Mouse (Mus musculus) left cerebral cortex, adult 8-10 months (tissue): ENCODE measurements around the gene Rab11b. TPM values are rescaled to one million over a fixed set of nuclear protein-coding genes. Genes with fewer than 3 reads are reported as not detected.

Experiments used
- DNase-seq, 2 experiments: peaks; one replicate each; pipeline ENCODE4 v3.0.0; 2022; ENCODE audit warnings: low spot score in 2 of 2
- total RNA-seq, 4 experiments: library from RNA; stranded (reverse); gene quantifications; 2 replicates each; pipeline ENCODE4 v1.2.4; 2022

The Rab11b gene
- 100 to 1,000 TPM; 351 to 365 (median 357) TPM for total RNA-seq

- DNase-seq, result peak; percentile 100
These were observed at the start of gene Rab11b for GRCm38 (mm10) chr17:33760255-33761165. Gene Rab11b (minus strand): TSS chr17:33760530.

GRCm38 (mm10) chr17:33808192-33808591 is 47.9 kb upstream of the Rab11b start:
- no peak for DNase-seq

GRCm38 (mm10) chr17:33807181-33807888 is 47.0 kb upstream of the Rab11b start:
- no peak for DNase-seq

- DNase-seq, result no peak
These were observed 44.4 kb upstream of the Rab11b start for GRCm38 (mm10) chr17:33804745-33805144.

- DNase-seq, result no peak
These were observed 43.9 kb upstream of the Rab11b start for GRCm38 (mm10) chr17:33804205-33804604.

GRCm38 (mm10) chr17:33802221-33802620 is 41.9 kb upstream of the Rab11b start:
- DNase-seq, result no peak

- DNase-seq, result no peak
These were observed 38.9 kb upstream of the Rab11b start for GRCm38 (mm10) chr17:33799277-33799676.

GRCm38 (mm10) chr17:33798306-33798705 is 38.0 kb upstream of the Rab11b start:
- DNase-seq, result no peak

- DNase-seq, result no peak
These were observed 28.4 kb upstream of the Rab11b start for GRCm38 (mm10) chr17:33788732-33789131.

- peak in 1 of 2 experiments; percentile 22 for DNase-seq
These were observed 26.0 kb upstream of the Rab11b start for GRCm38 (mm10) chr17:33786375-33786774.

- no peak for DNase-seq
These were observed 24.6 kb upstream of the Rab11b start for GRCm38 (mm10) chr17:33784939-33785338.

GRCm38 (mm10) chr17:33783408-33783807 is 23.1 kb upstream of the Rab11b start:
- DNase-seq, result peak in 1 of 2 experiments; percentile 49

GRCm38 (mm10) chr17:33782067-33782466 is 21.7 kb upstream of the Rab11b start:
- DNase-seq, result no peak

GRCm38 (mm10) chr17:33781124-33781977 is 21.0 kb upstream of the Rab11b start, which contains the start of gene Angptl4:
Gene Angptl4 (minus strand): TSS chr17:33781830.
- peak in 1 of 2 experiments; percentile 46 for DNase-seq

GRCm38 (mm10) chr17:33780431-33780830 is 20.1 kb upstream of the Rab11b start:
- DNase-seq, result no peak

- no peak for DNase-seq
These were observed 19.6 kb upstream of the Rab11b start for GRCm38 (mm10) chr17:33779967-33780295.

- peak; percentile 70 to 82 for DNase-seq
These were observed 19.1 kb upstream of the Rab11b start for GRCm38 (mm10) chr17:33779271-33779966.

- DNase-seq, result no peak
These were observed 15.0 kb upstream of the Rab11b start for GRCm38 (mm10) chr17:33775287-33775686.

GRCm38 (mm10) chr17:33774573-33775155 is 14.3 kb upstream of the Rab11b start:
- no peak for DNase-seq

- DNase-seq, result no peak
These were observed 13.7 kb upstream of the Rab11b start for GRCm38 (mm10) chr17:33773871-33774572.
